Mouse (Mus musculus) hindbrain, embryonic 14.5 days (tissue): ENCODE measurements around the gene Slc44a5. TPM values are rescaled to one million over a fixed set of nuclear protein-coding genes. Genes with fewer than 3 reads are reported as not detected.
A peak's percentile ranks its signal among the peaks of the same experiment; 100 is the strongest.

Experiments used
- ATAC-seq: fragments of 200-750 bp; cut with Nextera tagmentation; 2 replicates; pipeline ENCODE4 v1.8.0; 2017; ENCODE audit warnings: moderate number of reproducible peaks, mild to moderate bottlenecking, moderate TSS enrichment, moderate library complexity; ENCODE audit not compliant: low FRiP score
- DNase-seq: peaks from one replicate; pipeline ENCODE4 v3.0.0-alpha.2; 2015; ENCODE audit warnings: low spot score
- H3K27ac ChIP-seq: fragments of 300-500 bp; sonication (generic); 2 replicates; pipeline ENCODE4 v1.5.1; 2014; ENCODE audit warnings: mild to moderate bottlenecking, moderate library complexity
- H3K27me3 ChIP-seq: fragments of 300-500 bp; sonication (generic); 2 replicates; pipeline ENCODE4 v1.6.1; 2014; ENCODE audit warnings: mild to moderate bottlenecking, low read length, mixed read lengths; ENCODE audit not compliant: control insufficient read depth, insufficient read depth
- H3K36me3 ChIP-seq: fragments of 300-500 bp; sonication (generic); replicated peaks from 2 replicates; pipeline ENCODE4 v1.6.1; 2014; ENCODE audit not compliant: control insufficient read depth, insufficient read depth
- H3K4me1 ChIP-seq: fragments of 300-500 bp; sonication (generic); replicated peaks from 2 replicates; pipeline ENCODE4 v1.6.1; 2014; ENCODE audit warnings: antibody characterized with exemption, low read length, mixed read lengths; ENCODE audit not compliant: control insufficient read depth, insufficient read depth
- H3K4me2 ChIP-seq: fragments of 300-500 bp; sonication (generic); replicated peaks from 2 replicates; pipeline ENCODE4 v1.6.1; 2014; ENCODE audit warnings: mild to moderate bottlenecking, moderate library complexity
- H3K4me3 ChIP-seq: fragments of 300-500 bp; sonication (generic); replicated peaks from 2 replicates; pipeline ENCODE4 v1.5.1; 2014; ENCODE audit warnings: mild to moderate bottlenecking, low read length
- H3K9ac ChIP-seq: fragments of 300-500 bp; sonication (generic); 2 replicates; pipeline ENCODE4 v1.6.1; 2014
- H3K9me3 ChIP-seq: fragments of 300-500 bp; sonication (generic); 2 replicates; pipeline ENCODE4 v1.6.1; 2016; ENCODE audit warnings: low read length; ENCODE audit not compliant: control insufficient read depth
- WGBS: fragments of 180-500 bp; shearing (Covaris S2); extraction: QIAGEN DNeasy Blood & Tissue Kit; methylation state at CpG from one replicate; pipeline ENCODE4 v1.1.7; 2014; 5-methylcytosine and 5-hydroxymethylcytosine counted together
- polyA plus RNA-seq: library from polyadenylated mRNA; unstranded; fragments of >200 nt; fragmentation: Nextera tagmentation; extraction: Ambion mirVana; gene quantifications from 2 replicates; pipeline ENCODE4 v1.2.1, GENCODE M21; 2014

Slc44a5 gene
- polyA plus RNA-seq, 1 experiment from 2014 or later: 11.3 TPM

GRCm38 (mm10) chr3:153943003-153943640 lies 30.1 kb upstream of the Slc44a5 start:
- 0 out of 2 replicates have a peak, but pooled peaks cover 11% of the 10 kb centered on the region for H3K4me1 ChIP-seq
- no peak overlapping the region for H3K9ac ChIP-seq
- peak overlapping the region; percentile 74 for H3K4me2 ChIP-seq
- no peak overlapping the region for H3K27ac ChIP-seq
- WGBS: 34% methylated on average over 12 of the region's 12 CpGs
- DNase-seq (peak; percentile 59), ATAC-seq (no peak)
- no peaks in the 10 kb centered on the region for H3K27me3 ChIP-seq
- peak overlapping the region; percentile 67 for H3K4me3 ChIP-seq
- no peaks in the 10 kb centered on the region for H3K9me3 ChIP-seq
- peaks cover 9% of the 10 kb centered on the region; the same call in 1 of the 2 replicates for H3K36me3 ChIP-seq

- 0% methylated on average over 19 of the region's 19 CpGs for WGBS
- H3K27me3 ChIP-seq: no peaks in the 10 kb centered on the region
- peak overlapping the region; percentile 74 for H3K4me2 ChIP-seq
- H3K27ac ChIP-seq: peak overlapping the region; percentile 81
- H3K36me3 ChIP-seq: peaks cover 4% of the 10 kb centered on the region; the same call in 1 of the 2 replicates
- H3K9ac ChIP-seq: peak overlapping the region; percentile 68
- DNase-seq (no peak), ATAC-seq (peak; percentile 49)
- H3K4me3 ChIP-seq: peak overlapping the region; percentile 67
- H3K4me1 ChIP-seq: 0 out of 2 replicates have a peak, but pooled peaks cover 11% of the 10 kb centered on the region
- H3K9me3 ChIP-seq: no peaks in the 10 kb centered on the region
Observed at GRCm38 (mm10) chr3:153943901-153944334, 29.3 kb upstream of the Slc44a5 start.

- peaks cover 2% of the 10 kb centered on the region; the same call in 1 of the 2 replicates for H3K36me3 ChIP-seq
- under 1% methylated on average over 40 of the region's 41 CpGs for WGBS
- DNase-seq: peak; percentile 93
- H3K9me3 ChIP-seq: no peaks in the 10 kb centered on the region
- H3K4me2 ChIP-seq: peak within 1 kb of the TSS; percentile 74
- 0 out of 2 replicates have a peak, but pooled peaks cover 11% of the 10 kb centered on the region for H3K4me1 ChIP-seq
- H3K27me3 ChIP-seq: no peaks in the 10 kb centered on the region
- H3K4me3 ChIP-seq: peak within 1 kb of the TSS; percentile 67
- ATAC-seq: peak; percentile 96
- H3K27ac ChIP-seq: peak within 1 kb of the TSS; percentile 81
- peak within 1 kb of the TSS; percentile 68 for H3K9ac ChIP-seq
Observed at GRCm38 (mm10) chr3:153944335-153944990, 28.8 kb upstream of the Slc44a5 start, which contains the start of gene Acadm. Gene Acadm, minus strand, starts transcription at chr3:153944632.

- WGBS: 77% methylated on average over 4 of the region's 4 CpGs
- no peaks in the 10 kb centered on the region for H3K27me3 ChIP-seq
- no peaks in the 10 kb centered on the region for H3K36me3 ChIP-seq
- no peaks in the 10 kb centered on the region for H3K9me3 ChIP-seq
- DNase-seq (no peak), ATAC-seq (no peak)
- no peak overlapping the region for H3K4me3 ChIP-seq
- H3K27ac ChIP-seq: no peak overlapping the region
- H3K9ac ChIP-seq: no peak overlapping the region
- H3K4me2 ChIP-seq: no peak overlapping the region
- 0 out of 2 replicates have a peak, but pooled peaks cover 11% of the 10 kb centered on the region for H3K4me1 ChIP-seq
Observed at GRCm38 (mm10) chr3:153947271-153947670, 26.0 kb upstream of the Slc44a5 start.

- Histone ChIP-seq H3K9ac (no peak overlapping the region), H3K9me3 (no peaks in the 10 kb centered on the region), H3K4me2 (no peak overlapping the region), H3K4me3 (no peak overlapping the region), H3K4me1 (0 out of 2 replicates have a peak, but pooled peaks cover 9% of the 10 kb centered on the region), H3K27me3 (no peaks in the 10 kb centered on the region), H3K27ac (no peak overlapping the region), H3K36me3 (no peaks in the 10 kb centered on the region)
- 88% methylated on average over 2 of the region's 2 CpGs for WGBS
- no peak for ATAC-seq
- no peak for DNase-seq
Observed at GRCm38 (mm10) chr3:153948176-153948575, 25.1 kb upstream of the Slc44a5 start.

GRCm38 (mm10) chr3:153957916-153958315 lies 15.3 kb upstream of the Slc44a5 start:
- Histone ChIP-seq H3K9me3 (no peaks in the 10 kb centered on the region), H3K4me1 (no peaks in the 10 kb centered on the region), H3K27me3 (no peaks in the 10 kb centered on the region), H3K4me2 (no peak overlapping the region), H3K36me3 (no peaks in the 10 kb centered on the region), H3K4me3 (no peak overlapping the region), H3K9ac (no peak overlapping the region), H3K27ac (no peak overlapping the region)
- DNase-seq: no peak
- ATAC-seq: no peak
- WGBS: 91% methylated on average over 5 of the region's 5 CpGs

GRCm38 (mm10) chr3:153959035-153959730 lies 14.1 kb upstream of the Slc44a5 start:
- Histone ChIP-seq H3K9ac (no peak overlapping the region), H3K27ac (no peak overlapping the region), H3K4me1 (no peaks in the 10 kb centered on the region), H3K36me3 (no peaks in the 10 kb centered on the region), H3K27me3 (no peaks in the 10 kb centered on the region), H3K4me2 (no peak overlapping the region), H3K9me3 (no peaks in the 10 kb centered on the region), H3K4me3 (no peak overlapping the region)
- 100% methylated on average over 1 of the region's 1 CpGs for WGBS
- DNase-seq (peak; percentile 87), ATAC-seq (peak; percentile 68; the same call in 1 of the 2 replicates)

- Histone ChIP-seq H3K27me3 (no peaks in the 10 kb centered on the region), H3K27ac (no peak overlapping the region), H3K9me3 (no peaks in the 10 kb centered on the region), H3K9ac (no peak overlapping the region), H3K4me2 (no peak overlapping the region), H3K4me1 (no peaks in the 10 kb centered on the region), H3K36me3 (no peaks in the 10 kb centered on the region), H3K4me3 (no peak overlapping the region)
- WGBS: 76% methylated on average over 9 of the region's 9 CpGs
- DNase-seq (no peak), ATAC-seq (0 out of 2 replicates have a peak, but pooled peaks have one; percentile 42)
Observed at GRCm38 (mm10) chr3:153959731-153960207, 13.5 kb upstream of the Slc44a5 start.

- no peaks in the 10 kb centered on the region for H3K9me3 ChIP-seq
- no peak overlapping the region for H3K9ac ChIP-seq
- H3K27me3 ChIP-seq: no peaks in the 10 kb centered on the region
- no peak overlapping the region for H3K4me2 ChIP-seq
- no peaks in the 10 kb centered on the region for H3K36me3 ChIP-seq
- ATAC-seq (no peak), DNase-seq (no peak)
- no peak overlapping the region for H3K27ac ChIP-seq
- H3K4me3 ChIP-seq: no peak overlapping the region
- H3K4me1 ChIP-seq: no peaks in the 10 kb centered on the region
- WGBS: 49% methylated on average over 2 of the region's 2 CpGs
Observed at GRCm38 (mm10) chr3:153960884-153961283, 12.4 kb upstream of the Slc44a5 start.
